Mouse (Mus musculus) thymus, postnatal 25 days (tissue): ENCODE measurements around the gene H2-Ob.

ENCODE experiments used
- DNase-seq: peaks from one replicate; pipeline ENCODE4 v3.0.0; 2022

The H2-Ob gene

DNA sequence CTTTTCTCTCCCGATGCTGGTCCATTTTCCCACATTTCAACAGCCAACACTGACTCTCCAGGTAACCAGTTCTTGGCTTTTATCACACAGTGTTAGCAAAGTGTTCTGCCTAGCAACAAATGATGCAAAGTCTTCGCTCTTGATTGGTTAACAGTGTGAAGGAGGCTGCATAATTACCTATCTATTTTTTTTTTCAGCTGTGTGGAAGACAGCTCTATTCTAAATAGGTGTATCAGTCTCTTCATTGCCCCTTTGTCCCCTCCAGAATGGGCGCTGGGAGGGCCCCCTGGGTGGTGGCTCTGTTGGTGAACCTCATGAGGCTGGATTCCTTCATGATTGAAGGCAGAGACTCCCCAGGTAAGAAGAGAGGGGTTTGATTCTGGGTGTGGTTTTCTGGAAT is at the start of gene H2-Ob:
Gene H2-Ob, plus strand, starts transcription at position 198 of the 400 bp plus-strand sequence.
- peak; percentile 56 for DNase-seq

- DNase-seq, result no peak
Observed at GRCm38 (mm10) chr17:34188986-34189385, 49.7 kb upstream of the H2-Ob start.

- no peak for DNase-seq
Observed at GRCm38 (mm10) chr17:34192852-34193251, 45.9 kb upstream of the H2-Ob start.

GRCm38 (mm10) chr17:34193468-34193867 is 45.2 kb upstream of the H2-Ob start:
- no peak for DNase-seq

GRCm38 (mm10) chr17:34194723-34195122 is 44.0 kb upstream of the H2-Ob start:
- no peak for DNase-seq

- DNase-seq, result peak; percentile 91
Observed at GRCm38 (mm10) chr17:34196491-34196890, 42.2 kb upstream of the H2-Ob start.

GRCm38 (mm10) chr17:34196941-34197894 is 41.5 kb upstream of the H2-Ob start, which contains the start of gene Psmb8:
Gene Psmb8 (plus strand): TSS chr17:34197721.
- DNase-seq, result peak; percentile 90

DNA sequence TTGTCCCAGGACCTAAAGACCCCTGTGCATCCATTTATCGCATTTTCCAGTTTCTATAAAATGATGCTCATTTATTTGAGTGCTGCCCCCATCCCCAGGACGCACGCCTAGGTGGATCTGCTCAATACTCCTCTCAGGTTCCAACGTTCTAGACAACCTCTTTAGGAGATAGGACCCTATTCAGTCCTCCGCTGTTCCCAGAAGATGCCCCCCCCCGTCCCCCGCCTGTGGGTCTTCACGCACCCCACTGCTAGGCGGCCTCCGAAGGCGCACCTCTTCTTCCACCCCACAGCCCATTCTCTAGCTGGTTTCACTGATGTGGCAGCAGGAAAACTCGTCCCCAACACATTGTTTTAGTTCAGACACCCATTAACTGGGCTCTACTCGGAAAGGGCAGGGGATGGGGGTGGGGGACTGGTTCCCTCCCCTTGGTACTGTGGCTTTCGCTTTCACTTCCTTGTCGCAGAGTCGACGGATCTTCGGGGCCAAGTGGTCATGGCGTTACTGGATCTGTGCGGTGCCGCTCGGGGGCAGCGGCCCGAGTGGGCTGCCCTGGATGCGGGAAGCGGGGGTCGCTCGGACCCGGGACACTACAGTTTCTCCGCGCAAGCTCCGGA is 40.7 kb upstream of the H2-Ob start:
- DNase-seq, result peak; percentile 85

DNA sequence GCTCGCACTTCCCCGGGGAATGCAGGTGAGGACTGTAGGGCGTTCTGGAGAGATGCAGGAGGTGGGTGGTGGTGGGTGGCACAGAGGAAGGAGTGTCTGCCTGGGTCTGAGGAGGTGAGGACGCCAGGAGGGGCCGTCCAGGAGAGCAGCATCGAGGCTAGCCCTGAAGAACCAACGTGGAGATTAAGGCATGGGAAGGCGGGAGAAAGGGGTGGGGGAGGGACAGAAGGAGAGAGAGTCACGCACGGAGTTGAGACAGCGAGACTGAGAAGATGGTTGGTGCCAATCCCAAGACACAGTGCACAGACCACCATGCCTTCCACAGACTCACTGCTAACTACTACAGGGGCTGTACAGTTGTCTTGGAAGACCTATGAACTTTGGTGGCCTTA is 40.2 kb upstream of the H2-Ob start:
- no peak for DNase-seq

- DNase-seq, result peak; percentile 51
Observed at GRCm38 (mm10) chr17:34199050-34199619, 39.6 kb upstream of the H2-Ob start.

DNA sequence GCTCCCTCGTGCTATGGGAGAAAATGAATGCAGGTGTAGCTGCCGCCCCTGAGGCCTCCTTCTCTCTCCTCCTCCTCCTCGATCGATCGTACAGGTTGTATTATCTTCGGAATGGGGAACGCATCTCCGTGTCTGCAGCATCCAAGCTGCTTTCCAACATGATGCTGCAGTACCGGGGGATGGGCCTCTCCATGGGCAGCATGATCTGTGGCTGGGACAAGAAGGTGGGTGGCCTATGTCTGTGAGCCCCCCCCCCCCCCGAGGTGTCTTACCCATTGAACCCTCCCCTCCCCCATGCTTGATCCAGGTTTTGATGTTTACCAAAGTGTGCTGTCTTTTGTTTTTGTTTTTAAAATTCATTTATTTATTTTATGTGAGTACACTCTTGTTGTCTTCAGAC is 38.7 kb upstream of the H2-Ob start:
- no peak for DNase-seq

GRCm38 (mm10) chr17:34200772-34201505 is 37.8 kb upstream of the H2-Ob start:
- peak; percentile 71 for DNase-seq

DNA sequence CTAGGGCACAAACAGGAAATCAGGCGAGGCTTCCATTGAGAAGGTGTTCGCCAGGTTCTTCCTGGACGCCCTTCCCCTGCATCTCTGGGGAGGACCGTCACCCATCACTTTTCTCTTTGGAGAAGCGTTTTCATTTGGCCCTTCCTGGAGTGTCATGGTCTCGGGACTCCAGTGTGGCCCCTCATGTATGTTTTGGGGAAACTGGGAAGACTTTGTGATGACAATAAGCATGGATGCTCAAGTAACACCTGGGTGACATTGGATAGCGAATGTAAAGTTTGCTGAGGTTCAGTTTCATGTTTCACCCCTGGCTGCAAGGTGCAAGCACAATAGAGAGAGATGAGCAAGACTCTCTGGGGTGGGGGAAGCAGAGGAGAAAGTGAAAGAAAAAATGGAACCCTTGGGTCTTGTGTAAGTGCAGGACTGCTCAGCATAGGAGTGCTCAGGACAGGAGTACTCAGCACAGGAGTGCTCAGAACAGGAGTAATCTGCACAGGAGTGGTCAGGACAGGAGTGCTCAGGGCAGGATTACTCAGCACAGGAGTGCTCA is 37.1 kb upstream of the H2-Ob start:
- peak; percentile 61 for DNase-seq

DNA sequence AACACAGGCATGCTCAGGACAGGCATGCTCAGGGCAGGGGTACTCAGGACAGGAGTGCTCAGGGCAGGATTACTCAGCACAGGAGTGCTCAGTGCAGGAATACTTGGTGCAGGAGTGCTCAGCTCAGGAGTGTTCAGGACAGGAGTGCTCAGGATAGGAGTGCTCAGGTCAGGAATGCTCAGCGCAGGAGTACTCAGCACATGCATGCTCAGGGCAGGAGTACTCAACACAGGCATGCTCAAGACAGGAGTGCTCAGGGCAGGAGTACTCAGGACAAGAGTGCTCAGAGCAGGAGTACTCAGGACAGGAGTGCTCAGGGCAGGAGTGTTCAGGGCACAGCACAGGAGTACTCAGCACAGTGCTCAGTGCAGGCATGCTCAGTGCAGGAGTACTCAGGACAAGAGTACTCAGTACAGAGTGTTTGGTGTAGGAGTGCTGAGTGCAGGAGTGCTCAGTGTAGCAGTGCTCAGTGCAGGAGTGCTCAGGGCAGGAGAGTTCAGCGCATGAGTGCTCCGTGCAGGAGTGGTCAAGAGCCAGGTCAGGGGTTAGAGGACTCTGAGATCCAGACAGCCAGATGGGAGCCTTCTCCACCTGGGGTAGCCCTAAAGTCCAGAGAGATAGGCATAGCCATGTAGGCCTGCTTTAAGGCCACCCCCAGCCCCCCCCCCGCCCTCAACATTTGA is 35.8 kb upstream of the H2-Ob start:
- DNase-seq, result no peak

GRCm38 (mm10) chr17:34203444-34203843 is 35.3 kb upstream of the H2-Ob start, which contains the start of gene Tap2:
Gene Tap2 (plus strand): TSS chr17:34203527.
- peak; percentile 36 for DNase-seq

GRCm38 (mm10) chr17:34204303-34205010 is 34.2 kb upstream of the H2-Ob start:
- DNase-seq, result peak; percentile 97

DNA sequence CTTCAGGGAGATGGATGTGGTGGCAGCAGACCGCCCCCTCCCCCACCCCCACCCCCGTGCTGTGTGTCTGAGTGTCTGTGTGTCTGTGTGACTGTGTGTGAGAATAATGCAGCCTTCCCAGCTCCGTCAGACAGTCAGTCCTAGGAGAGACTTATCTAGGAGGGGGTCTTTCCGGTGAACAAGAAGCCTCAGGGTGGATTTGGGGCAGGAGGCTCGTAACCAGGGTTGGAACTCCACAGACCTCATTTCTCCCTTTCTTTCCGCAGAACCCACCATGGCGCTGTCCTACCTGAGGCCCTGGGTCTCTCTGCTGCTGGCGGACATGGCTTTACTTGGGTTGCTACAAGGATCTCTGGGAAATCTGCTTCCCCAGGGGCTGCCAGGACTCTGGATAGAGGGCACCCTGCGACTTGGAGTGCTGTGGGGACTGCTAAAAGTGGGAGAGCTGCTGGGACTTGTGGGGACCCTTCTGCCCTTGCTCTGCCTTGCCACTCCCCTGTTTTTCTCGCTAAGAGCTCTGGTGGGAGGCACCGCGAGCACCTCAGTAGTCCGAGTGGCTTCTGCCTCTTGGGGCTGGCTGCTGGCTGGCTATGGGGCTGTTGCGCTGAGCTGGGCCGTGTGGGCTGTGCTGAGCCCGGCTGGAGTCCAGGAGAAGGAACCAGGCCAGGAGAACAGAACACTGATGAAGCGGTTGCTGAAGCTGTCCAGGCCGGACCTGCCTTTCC is 33.5 kb upstream of the H2-Ob start:
- peak; percentile 73 for DNase-seq

GRCm38 (mm10) chr17:34205746-34206176 is 32.9 kb upstream of the H2-Ob start:
- peak; percentile 67 for DNase-seq

DNA sequence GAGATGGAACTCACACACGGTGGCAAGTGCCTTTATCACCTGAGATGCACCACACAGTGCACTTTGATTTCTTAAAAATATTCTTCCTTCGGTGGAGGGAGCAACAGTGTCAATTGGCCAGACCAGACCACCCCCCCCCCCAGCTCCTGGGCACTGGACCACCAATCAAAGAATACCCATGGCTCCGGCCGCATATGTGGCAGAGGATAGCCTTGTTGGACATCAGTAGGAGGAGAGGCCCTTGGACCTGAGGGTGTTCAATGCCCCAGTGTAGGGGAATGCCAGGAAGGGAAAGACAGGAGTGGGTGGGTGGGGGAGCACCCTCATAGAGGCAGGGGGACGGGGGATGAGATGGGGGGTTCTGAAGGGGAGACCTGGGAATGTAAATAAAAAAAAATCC is 32.0 kb upstream of the H2-Ob start:
- no peak for DNase-seq

DNA sequence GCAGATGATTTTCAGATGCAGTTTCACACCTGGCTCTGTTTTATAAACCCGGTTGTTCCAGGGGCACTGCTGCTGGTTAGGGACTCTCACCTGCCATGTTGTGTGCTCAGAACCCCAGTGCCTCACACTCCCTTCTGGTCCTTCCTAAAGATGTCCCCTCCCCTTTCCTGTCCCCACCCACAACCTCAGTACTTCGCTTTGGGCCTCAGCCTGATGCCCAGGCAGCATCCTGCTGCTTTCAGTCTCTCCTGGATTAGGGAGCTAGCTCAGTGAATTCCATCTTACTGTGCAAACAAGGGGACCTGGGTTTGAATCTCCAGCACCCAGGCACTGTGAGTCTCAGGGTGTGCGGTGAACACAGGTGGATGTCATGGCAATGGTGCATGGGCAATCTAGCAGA is 31.2 kb upstream of the H2-Ob start:
- peak; percentile 60 for DNase-seq

DNA sequence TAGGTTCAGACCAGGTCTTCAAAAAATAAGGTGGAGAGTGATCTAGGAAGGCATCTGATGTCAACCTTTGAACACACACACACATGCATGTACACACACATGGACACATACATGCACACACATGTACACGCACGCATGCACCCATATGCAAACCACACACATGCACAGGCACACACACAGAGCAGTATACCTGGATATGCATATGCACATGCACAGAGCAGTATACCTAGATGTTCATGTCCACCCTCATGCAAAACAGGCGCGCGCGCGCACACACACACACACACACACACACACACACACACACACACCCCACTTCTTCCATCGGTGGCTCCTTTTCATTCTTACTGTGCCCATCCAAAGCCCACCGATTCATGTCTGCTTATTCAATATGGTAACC is 30.8 kb upstream of the H2-Ob start:
- DNase-seq, result no peak
